Comparison of ENCODE assay signal across 16 mouse cellular contexts in genomic region chr19:36314010-36314409, GRCm38 (mm10). TPM values are rescaled to one million over a fixed set of nuclear protein-coding genes. Genes with fewer than 3 reads are reported as not detected.
DNase-seq lines count a peak whose midpoint lies in the region.
"Had no signal": no experiment of that assay in that cellular context is flagged by ENCODE, and none has a peak within 500 bp of the region (broad histone marks: within the 10 kb centered on the region; RNA-seq: fewer than 3 reads in every experiment).

No protein-coding gene starts in this region.

- peak; percentile 12 for DNase-seq in layer of hippocampus, adult 11-12 months (ENCODE audit: low spot score)
- DNase-seq in layer of hippocampus, postnatal 25 days (ENCODE audit: extremely low spot score in 1 of 2, low spot score in 1 of 2) = no peak
- DNase-seq in frontal cortex, adult 2 months (ENCODE audit: extremely low spot score in 1 of 2, low spot score in 1 of 2) = peak; percentile 40 to 70
- DNase-seq in left cerebral cortex, adult 9 months (ENCODE audit: low spot score in 2 of 2) = peak; percentile 31 to 57
- DNase-seq in right cerebral cortex, postnatal 36 days (ENCODE audit: low spot score in 2 of 2) = peak; percentile 12 to 47
- DNase-seq in ovary, postnatal 14 days (ENCODE audit: low spot score) = no peak
- DNase-seq in urinary bladder, postnatal 14 days (ENCODE audit: low spot score) = no peak
- no peak for DNase-seq in testis, postnatal 10 days (ENCODE audit: low spot score)
- DNase-seq: adrenal gland, postnatal 25 days; cerebellum, adult 2 months; gastrocnemius, postnatal 10 days; kidney, adult 9 months; kidney, postnatal 4 days; lung, adult 18-20 months; spleen, adult 18-20 months; thymus, postnatal 14 days had no signal

RNA-seq across cellular contexts. Expression of gene Pcgf5, which starts 34.1 kb away (rescaled TPM):
- total RNA-seq in layer of hippocampus, postnatal 25 days (2021) = 10 to 100 TPM; 15.4 to 16.2 TPM
- polyA plus RNA-seq in frontal cortex, adult 2 months (2012; rRNA removed) = 11.0 and 11.1 TPM in 2 replicates

Comparison
In these comparisons a context has a peak if more than half of its experiments do, and no peak if none do; other contexts are left out.
1. DNase-seq: peak in layer of hippocampus, adult 11-12 months (single experiment), frontal cortex, adult 2 months (2 of 2), left cerebral cortex, adult 9 months (2 of 2) and right cerebral cortex, postnatal 36 days (2 of 2); none in layer of hippocampus, postnatal 25 days (0 of 2), ovary, postnatal 14 days (single experiment), urinary bladder, postnatal 14 days (single experiment) and testis, postnatal 10 days (single experiment).